Mouse (Mus musculus): ENCODE measurements around the gene Padi4. TPM values are rescaled to one million over a fixed set of nuclear protein-coding genes. Genes with fewer than 3 reads are reported as not detected.

The Padi4 gene
- polyA plus RNA-seq, 1 experiment from 2014 or later = 0.91 TPM

DNA sequence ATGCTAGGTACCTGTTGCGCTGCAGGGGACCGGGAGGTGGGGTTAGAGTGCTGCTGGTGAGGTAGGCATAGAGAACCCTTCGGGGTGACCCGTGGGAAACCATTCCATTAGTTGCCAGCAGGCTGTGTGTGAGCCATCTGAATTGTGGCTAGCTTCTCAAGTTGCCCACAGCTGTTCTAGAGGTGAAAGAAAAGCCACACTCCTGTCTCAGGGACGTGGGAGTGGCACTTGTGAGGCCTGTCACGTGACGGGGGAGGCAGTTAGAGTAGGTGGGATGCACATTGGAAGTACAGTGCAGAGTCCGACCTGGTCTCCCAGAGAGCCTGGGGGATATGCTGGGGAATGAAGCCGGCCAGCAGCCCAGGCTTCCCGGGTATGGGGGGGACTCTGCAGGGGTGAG is 64.4 kb downstream of the Padi4 start:
- peaks cover 72% of the 10 kb centered on the region for H3K4me1 ChIP-seq

DNA sequence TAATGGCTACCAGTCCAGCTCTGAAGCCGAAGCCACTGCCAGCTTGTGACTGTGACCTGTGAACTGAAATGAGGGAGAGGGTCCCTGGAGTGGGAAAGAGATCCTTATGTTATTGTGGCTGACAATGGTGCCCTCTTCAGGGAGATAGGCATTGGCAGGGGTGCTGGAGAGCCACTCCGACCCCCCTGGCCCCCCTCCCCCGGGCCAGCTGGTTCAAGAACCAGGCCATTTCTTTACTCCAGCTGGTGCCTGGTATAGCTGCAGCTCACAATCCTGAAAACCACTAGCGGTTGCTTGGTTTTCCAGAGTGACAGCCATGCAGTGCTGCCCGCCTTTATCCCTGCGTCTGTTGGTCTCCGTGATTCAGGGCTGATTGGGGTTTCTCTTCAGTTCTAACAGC is 64.9 kb downstream of the Padi4 start:
- H3K36me3 ChIP-seq = peaks cover 100% of the 10 kb centered on the region
- H3K27ac ChIP-seq = no peak overlapping the region; the same call in 1 of the 2 replicates
- H3K27me3 ChIP-seq (replicated peaks) = no peaks in the 10 kb centered on the region
- H3K4me3 ChIP-seq = no peak overlapping the region
- H3K4me1 ChIP-seq = peaks cover 72% of the 10 kb centered on the region
- 93% methylated on average over 7 of the region's 7 CpGs for WGBS (ENCODE audit: insufficient replicate concordance)
- H3K9me3 ChIP-seq (replicated peaks) = no peaks in the 10 kb centered on the region
- no peak overlapping the region for H3K9ac ChIP-seq
- H3K4me2 ChIP-seq = no peak overlapping the region
- ATAC-seq = no peak

More for the DNA sequence above, 64.4 kb downstream of the Padi4 start:
- Histone ChIP-seq H3K27ac (no peak overlapping the region; the same call in 1 of the 2 replicates), H3K27me3 (replicated peaks) (no peaks in the 10 kb centered on the region), H3K9me3 (replicated peaks) (no peaks in the 10 kb centered on the region), H3K36me3 (peaks cover 100% of the 10 kb centered on the region), H3K4me3 (no peak overlapping the region), H3K4me2 (no peak overlapping the region), H3K9ac (no peak overlapping the region)
- 87% methylated on average over 10 of the region's 10 CpGs for WGBS (ENCODE audit: insufficient replicate concordance)
- ATAC-seq = no peak

DNA sequence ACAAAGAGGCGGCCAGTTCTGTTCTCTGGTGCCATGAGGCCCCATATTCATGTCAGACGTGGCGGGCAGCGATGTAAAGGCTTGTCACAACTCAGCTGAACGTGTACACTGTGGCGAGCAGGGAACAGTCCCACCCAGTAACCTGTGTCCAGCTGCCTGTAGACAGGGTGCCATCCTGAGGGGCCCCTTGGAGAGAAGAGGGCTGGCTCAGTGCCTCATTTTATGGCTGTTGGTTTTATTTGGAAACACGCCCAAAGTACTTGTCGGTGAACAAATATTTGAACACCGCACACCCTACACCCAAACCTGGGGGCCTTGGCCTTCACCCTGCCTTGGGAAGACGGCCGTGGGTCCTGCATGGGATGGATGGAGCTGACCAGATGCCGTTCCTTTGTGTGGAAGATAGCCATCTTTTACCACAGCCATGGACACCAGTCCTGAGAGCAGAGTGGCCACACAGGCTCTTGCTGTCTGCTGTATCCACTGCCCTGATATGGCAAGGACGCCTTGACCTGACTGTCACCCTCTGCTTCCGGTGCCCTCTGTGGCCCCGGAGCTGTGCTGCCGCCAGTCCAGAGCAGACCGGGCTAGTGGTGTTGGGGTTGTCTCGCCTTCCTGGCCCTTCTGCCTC is 65.6 kb downstream of the Padi4 start:
- Histone ChIP-seq H3K4me2 (no peak overlapping the region), H3K9ac (no peak overlapping the region), H3K36me3 (peaks cover 100% of the 10 kb centered on the region), H3K27ac (0 out of 2 replicates have a peak overlapping the region, but pooled peaks have one; percentile 1), H3K27me3 (replicated peaks) (no peaks in the 10 kb centered on the region), H3K4me3 (no peak overlapping the region), H3K9me3 (replicated peaks) (no peaks in the 10 kb centered on the region), H3K4me1 (peaks cover 75% of the 10 kb centered on the region)
- no peak for ATAC-seq
- WGBS (ENCODE audit: insufficient replicate concordance) = 74% methylated on average over 18 of the region's 18 CpGs

DNA sequence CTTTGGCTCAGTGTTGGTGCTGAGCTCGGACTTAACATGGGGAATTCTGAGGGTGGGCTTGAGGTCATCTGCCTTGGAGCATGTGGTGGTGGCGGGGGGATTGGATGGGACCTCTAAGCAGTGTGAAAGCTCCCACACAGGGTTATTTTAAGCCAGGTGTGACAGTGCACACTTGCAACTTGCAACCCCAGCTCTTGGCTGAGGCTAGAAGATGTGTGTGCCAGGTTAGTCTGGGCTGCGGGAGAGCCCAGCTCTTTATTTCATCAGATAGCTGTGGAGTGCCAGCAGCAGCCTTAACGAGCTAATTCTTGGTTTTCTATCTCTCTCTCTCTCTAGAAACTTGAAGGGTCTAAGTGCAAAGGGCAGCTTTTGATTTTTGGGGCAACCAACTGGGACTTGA is 66.4 kb downstream of the Padi4 start:
- 77% methylated on average over 4 of the region's 4 CpGs for WGBS (ENCODE audit: insufficient replicate concordance)

DNA sequence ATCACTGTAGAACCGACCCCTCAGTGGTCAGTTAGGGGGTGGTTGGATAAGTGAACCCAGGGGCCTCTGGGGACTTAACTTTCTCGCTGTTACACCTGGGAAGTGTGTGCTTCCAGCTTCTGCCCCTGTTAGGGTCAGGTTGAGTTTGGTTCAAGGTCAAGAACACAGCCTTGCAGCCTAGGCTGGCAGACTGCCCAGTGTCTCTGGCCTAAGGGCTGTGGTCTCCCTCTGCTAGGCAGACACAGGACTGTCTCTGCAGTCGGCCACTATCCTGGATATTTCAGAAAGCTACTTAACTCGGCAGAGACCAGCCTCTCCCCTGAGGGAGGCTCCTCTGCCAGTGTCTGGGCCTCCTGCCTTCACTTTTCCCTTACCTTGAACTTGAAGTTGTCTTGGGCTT is 69.9 kb downstream of the Padi4 start:
- no peak for ATAC-seq
- Histone ChIP-seq H3K4me3 (peak overlapping the region; percentile 92), H3K36me3 (peaks cover 58% of the 10 kb centered on the region)

More for the DNA sequence above, 66.4 kb downstream of the Padi4 start:
- no peak for ATAC-seq
- Histone ChIP-seq H3K4me1 (peaks cover 72% of the 10 kb centered on the region), H3K9me3 (replicated peaks) (no peaks in the 10 kb centered on the region), H3K27ac (no peak overlapping the region), H3K4me3 (no peak overlapping the region), H3K9ac (no peak overlapping the region), H3K36me3 (peaks cover 93% of the 10 kb centered on the region), H3K27me3 (replicated peaks) (no peaks in the 10 kb centered on the region), H3K4me2 (no peak overlapping the region)

DNA sequence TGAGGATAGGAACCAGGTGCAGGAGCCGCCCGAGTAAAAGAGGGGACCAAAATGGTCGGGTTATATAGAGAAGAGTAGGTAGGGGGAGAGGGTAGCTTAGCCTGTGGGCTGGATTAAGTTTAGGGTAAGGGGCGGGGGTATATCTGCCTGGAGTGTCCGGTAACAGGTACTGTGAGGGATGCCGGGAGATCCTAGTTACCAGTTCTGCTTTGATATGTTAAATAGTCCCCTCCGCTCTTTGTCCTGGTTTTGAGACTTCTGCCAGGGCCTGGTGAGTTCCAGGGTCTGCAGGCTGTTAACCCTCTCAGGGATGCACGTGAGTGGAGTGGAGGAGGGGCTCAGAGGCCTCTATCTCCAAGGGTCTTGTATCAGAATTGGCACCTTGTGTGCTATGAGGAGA is 70.4 kb downstream of the Padi4 start:
- 24% methylated on average over 8 of the region's 8 CpGs for WGBS (ENCODE audit: insufficient replicate concordance)
- Histone ChIP-seq H3K4me2 (peak overlapping the region; percentile 80), H3K4me3 (peak overlapping the region; percentile 92), H3K27me3 (replicated peaks) (no peaks in the 10 kb centered on the region), H3K4me1 (peaks cover 74% of the 10 kb centered on the region), H3K9ac (peak overlapping the region; percentile 94), H3K9me3 (replicated peaks) (no peaks in the 10 kb centered on the region), H3K36me3 (peaks cover 53% of the 10 kb centered on the region), H3K27ac (peak overlapping the region; percentile 99)
- ATAC-seq = no peak

More for the DNA sequence above, 69.9 kb downstream of the Padi4 start:
- Histone ChIP-seq H3K9ac (peak overlapping the region; percentile 94), H3K4me1 (peaks cover 74% of the 10 kb centered on the region), H3K27me3 (replicated peaks) (no peaks in the 10 kb centered on the region), H3K9me3 (replicated peaks) (no peaks in the 10 kb centered on the region), H3K27ac (peak overlapping the region; percentile 99), H3K4me2 (peak overlapping the region; percentile 80)
- 43% methylated on average over 4 of the region's 4 CpGs for WGBS (ENCODE audit: insufficient replicate concordance)

DNA sequence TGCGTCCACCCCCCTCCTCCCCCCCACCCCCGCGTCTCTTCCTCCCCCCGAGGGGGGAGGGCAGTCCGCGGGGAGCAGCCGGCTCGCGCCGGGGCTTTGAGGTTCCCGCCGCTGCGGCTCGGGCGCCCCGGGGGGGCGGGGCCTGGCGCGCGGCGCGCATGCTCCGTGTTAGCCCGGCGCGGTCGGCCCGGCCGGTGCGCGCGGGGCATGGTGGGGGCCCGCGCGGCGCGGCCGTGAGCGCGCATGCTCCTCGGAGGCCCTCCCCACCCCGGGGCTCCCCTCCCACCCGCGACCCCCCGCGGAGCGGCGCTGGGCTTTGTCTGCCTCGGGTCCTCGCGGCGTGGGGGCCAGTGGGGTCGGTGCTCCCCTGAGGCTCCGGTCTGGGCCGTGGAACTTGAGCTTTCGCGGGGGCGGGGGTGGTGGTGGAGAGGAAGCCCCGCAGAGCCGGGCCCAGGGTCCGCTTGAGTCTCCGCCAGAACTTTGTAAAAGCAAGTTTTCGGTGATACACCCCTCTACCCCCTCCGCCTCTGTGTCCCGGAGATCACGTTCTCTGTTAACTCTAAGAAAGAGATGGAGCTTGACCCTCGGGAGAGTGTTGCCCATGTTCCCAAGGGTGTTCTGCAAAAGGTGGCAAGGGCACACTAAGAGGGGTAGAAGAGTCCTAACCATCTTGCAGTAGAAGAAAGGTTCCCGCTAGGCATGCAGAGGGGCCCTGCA is 71.3 kb downstream of the Padi4 start:
- H3K9ac ChIP-seq = peak overlapping the region; percentile 94
- H3K4me1 ChIP-seq = peaks cover 70% of the 10 kb centered on the region
- WGBS (ENCODE audit: insufficient replicate concordance) = under 1% methylated on average over 34 of the region's 68 CpGs
- no peaks in the 10 kb centered on the region for H3K9me3 ChIP-seq (replicated peaks)
- peak overlapping the region; percentile 99 for H3K27ac ChIP-seq
- peak overlapping the region; percentile 80 for H3K4me2 ChIP-seq
- peaks cover 45% of the 10 kb centered on the region for H3K36me3 ChIP-seq
- peak overlapping the region; percentile 92 for H3K4me3 ChIP-seq
- ATAC-seq = peak; percentile 80
- no peaks in the 10 kb centered on the region for H3K27me3 ChIP-seq (replicated peaks)

DNA sequence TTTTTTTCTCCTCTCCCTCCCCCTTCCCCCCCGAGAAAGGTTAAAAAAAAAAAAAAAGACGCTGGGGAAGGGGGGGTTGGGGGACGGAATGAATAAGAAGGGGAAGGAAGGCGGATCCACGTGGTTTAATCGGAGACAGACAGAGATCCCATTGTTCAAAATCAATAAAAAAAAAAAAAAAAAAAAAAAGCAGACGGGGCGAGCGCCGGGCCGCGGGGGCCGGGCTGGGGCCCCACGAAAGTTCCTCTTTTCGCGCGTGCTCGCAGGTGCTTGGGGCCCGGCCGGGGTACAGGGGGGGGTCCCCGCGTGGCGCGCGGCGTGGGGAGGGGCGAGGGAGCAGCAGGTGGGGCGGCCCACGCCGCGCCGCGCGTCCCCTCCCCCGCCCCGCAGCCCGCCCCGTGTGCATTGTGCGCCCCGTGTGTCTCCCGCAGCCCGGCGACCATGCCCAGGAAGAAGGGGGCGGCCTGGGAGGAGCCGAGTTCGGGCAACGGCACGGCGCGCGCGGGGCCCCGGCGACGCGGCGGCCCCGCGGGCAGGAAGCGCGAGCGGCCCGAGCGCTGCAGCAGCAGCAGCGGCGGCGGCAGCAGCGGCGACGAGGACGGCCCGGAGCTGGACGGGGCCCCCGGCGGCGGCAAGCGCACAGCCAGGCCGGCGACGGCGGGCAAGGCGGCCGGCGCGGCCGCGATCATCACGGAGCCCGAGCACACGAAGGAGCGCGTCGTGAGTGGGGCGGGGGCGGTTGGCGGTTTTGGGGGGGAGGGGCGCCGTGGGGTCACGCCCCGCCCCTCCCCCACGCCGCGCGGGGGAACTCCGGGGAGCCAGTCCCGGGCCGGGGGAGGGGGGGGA is 72.1 kb downstream of the Padi4 start:
- no peaks in the 10 kb centered on the region for H3K27me3 ChIP-seq (replicated peaks)
- peak overlapping the region; percentile 80 for H3K4me2 ChIP-seq
- peak overlapping the region; percentile 94 for H3K9ac ChIP-seq
- peak overlapping the region; percentile 92 for H3K4me3 ChIP-seq
- peaks cover 36% of the 10 kb centered on the region for H3K36me3 ChIP-seq
- under 1% methylated on average over 85 of the region's 107 CpGs for WGBS (ENCODE audit: insufficient replicate concordance)
- peak overlapping the region; percentile 99 for H3K27ac ChIP-seq
- H3K4me1 ChIP-seq = peaks cover 65% of the 10 kb centered on the region
- ATAC-seq = peak; percentile 4; the same call in 1 of the 2 replicates
- no peaks in the 10 kb centered on the region for H3K9me3 ChIP-seq (replicated peaks)

DNA sequence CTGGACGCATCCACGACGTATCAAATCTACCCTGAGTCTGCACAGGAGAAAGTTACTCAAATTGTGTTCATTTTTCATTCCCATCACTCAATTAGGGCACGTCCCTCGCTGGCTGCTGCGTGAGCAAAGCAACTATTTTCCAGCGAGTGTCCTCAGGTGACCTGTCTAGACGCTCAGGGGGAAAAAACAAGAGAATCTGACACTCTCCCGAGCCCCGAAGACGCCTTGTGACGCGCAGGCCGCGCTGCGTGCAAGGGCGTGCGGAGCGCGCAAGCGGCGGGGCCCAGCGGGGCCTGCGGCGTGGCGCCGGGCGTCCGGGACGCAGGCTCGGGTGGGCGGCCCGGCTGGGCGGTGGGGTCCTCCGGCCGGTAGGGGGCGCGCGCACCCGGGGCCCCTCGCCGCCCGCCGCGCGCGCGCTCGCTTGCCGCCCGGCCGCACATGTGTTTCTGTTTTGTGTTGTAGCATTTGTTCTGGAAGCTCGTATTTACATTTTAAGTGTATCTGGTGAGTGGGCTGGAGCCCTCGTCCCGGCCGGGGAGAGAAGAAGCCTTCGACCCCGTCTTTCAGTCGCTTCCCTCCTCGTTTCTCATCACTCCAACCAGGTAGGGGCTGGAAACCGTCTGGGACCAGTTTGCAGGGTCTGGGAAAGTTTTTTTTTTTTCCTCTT is 72.9 kb downstream of the Padi4 start:
- peak overlapping the region; percentile 92 for H3K4me3 ChIP-seq
- peaks cover 29% of the 10 kb centered on the region for H3K36me3 ChIP-seq
- peak overlapping the region; percentile 99 for H3K27ac ChIP-seq
- WGBS (ENCODE audit: insufficient replicate concordance) = under 1% methylated on average over 61 of the region's 61 CpGs
- peaks cover 69% of the 10 kb centered on the region for H3K4me1 ChIP-seq
- peak; percentile 76 for ATAC-seq
- H3K27me3 ChIP-seq (replicated peaks) = no peaks in the 10 kb centered on the region
- peak overlapping the region; percentile 94 for H3K9ac ChIP-seq
- peak overlapping the region; percentile 80 for H3K4me2 ChIP-seq
- no peaks in the 10 kb centered on the region for H3K9me3 ChIP-seq (replicated peaks)

DNA sequence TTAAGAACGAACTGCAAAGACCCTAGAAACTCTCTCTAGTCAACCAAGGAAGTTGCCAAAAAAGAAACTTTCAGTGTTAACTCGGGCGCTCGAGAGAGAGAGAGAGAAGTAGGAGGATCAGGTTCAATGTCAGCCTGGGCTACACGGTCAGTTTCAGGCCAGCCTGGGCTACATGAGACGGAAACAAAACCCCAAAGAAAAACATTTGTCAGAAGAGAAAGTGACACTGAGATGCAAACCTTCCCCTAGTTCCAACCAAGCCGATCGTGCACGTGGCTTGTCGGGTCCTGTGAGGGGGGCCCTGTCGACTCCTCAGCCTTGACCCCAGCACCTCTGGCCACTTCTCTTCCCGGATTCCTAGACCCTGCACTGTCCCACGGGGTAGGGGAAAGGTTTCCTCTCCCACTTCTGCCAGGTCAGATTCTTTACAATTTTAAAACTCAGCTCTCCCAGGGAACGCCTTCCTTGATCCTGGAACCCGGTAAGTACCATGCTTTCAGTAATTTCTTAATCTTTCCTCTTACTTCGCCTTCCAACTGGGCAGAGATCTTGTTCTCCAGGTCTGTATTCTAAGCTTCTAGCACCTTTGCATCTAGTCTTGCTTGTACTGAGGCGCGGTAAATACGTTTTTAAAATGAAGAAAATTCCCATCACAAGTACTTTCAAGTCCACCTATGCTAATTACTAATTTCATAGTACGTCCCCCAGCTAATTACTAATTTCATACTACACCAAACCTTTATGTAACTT is 73.6 kb downstream of the Padi4 start, which contains the start of gene Rcc2:
Gene Rcc2, plus strand, starts transcription at position 273 of the 750 bp plus-strand sequence.
- peaks cover 21% of the 10 kb centered on the region for H3K36me3 ChIP-seq
- peak within 1 kb of the TSS; percentile 92 for H3K4me3 ChIP-seq
- no peaks in the 10 kb centered on the region for H3K9me3 ChIP-seq (replicated peaks)
- H3K4me1 ChIP-seq = peaks cover 69% of the 10 kb centered on the region
- peak within 1 kb of the TSS; percentile 80 for H3K4me2 ChIP-seq
- WGBS (ENCODE audit: insufficient replicate concordance) = 5% methylated on average over 20 of the region's 20 CpGs
- no peak for ATAC-seq
- H3K27ac ChIP-seq = peak within 1 kb of the TSS; percentile 99
- no peaks in the 10 kb centered on the region for H3K27me3 ChIP-seq (replicated peaks)
- peak within 1 kb of the TSS; percentile 94 for H3K9ac ChIP-seq
